ENCODE assay signal across 1 mouse cellular context in genomic region chr12:35046999-35047319, GRCm38 (mm10).
TF ChIP-seq lines count a peak whose summit lies in the region.

Gene Snx13, plus strand, starts transcription at chr12:35047186.

TF ChIP-seq in CH12.LX, 34 proteins besides CTCF, POLR2A, EP300 and RAD21 (continued from another document):
- TF ChIP-seq CHD1 (IDR thresholded peaks at IDR 0.05; ENCODE audit: low read depth, low read length) (no peak), BHLHE40 (IDR thresholded peaks at IDR 0.05; ENCODE audit: low read depth, low read length) (0 out of 2 replicates have a peak, but pooled peaks have one; percentile 3), E2F4 (IDR thresholded peaks at IDR 0.05; ENCODE audit: insufficient replicate concordance, low read depth, low read length) (no peak), JUND (conservative IDR thresholded peaks at IDR 0.05; ENCODE audit: low read depth, low read length) (no peak), MAFK (IDR thresholded peaks at IDR 0.05; ENCODE audit: insufficient replicate concordance, low read length) (no peak), MAZ (IDR thresholded peaks at IDR 0.05; ENCODE audit: low read depth, low read length) (no peak), ZMIZ1 (IDR thresholded peaks at IDR 0.05; ENCODE audit: low read depth, low read length) (peak; percentile 86), TBP (conservative IDR thresholded peaks at IDR 0.05; ENCODE audit: low read depth, low read length) (peak; percentile 57; the same call in 1 of the 2 replicates), ELF1 (IDR thresholded peaks at IDR 0.05; ENCODE audit: low read depth, low read length) (no peak), MXI1 (IDR thresholded peaks at IDR 0.05; ENCODE audit: low read depth, low read length) (no peak), SIN3A (IDR thresholded peaks at IDR 0.05; ENCODE audit: low read length) (no peak), TCF12 (IDR thresholded peaks at IDR 0.05; ENCODE audit: low read depth, low read length) (peak; percentile 87), IRF4 (IDR thresholded peaks at IDR 0.05; ENCODE audit: low read depth, low read length) (no peak; the same call in 1 of the 2 replicates), USF1 (IDR thresholded peaks at IDR 0.05; ENCODE audit: low read depth, low read length) (peak; percentile 54), MAX (IDR thresholded peaks at IDR 0.05; ENCODE audit: low read length) (no peak), HCFC1 (IDR thresholded peaks at IDR 0.05; ENCODE audit: low read depth, low read length) (peak; percentile 46), NELFE (IDR thresholded peaks at IDR 0.05; ENCODE audit: low read depth, low read length) (peak; percentile 65), ETS1 (conservative IDR thresholded peaks at IDR 0.05; ENCODE audit: low read depth, low read length) (no peak), GABPA (IDR thresholded peaks at IDR 0.05; ENCODE audit: insufficient replicate concordance, low read depth, low read length) (no peak), RCOR1 (conservative IDR thresholded peaks at IDR 0.05; ENCODE audit: low read depth, low read length) (no peak), USF2 (conservative IDR thresholded peaks at IDR 0.05; ENCODE audit: low read depth, low read length) (no peak), ZKSCAN1 (IDR thresholded peaks at IDR 0.05; ENCODE audit: borderline replicate concordance, low read depth, low read length) (no peak), SMC3 (IDR thresholded peaks at IDR 0.05; ENCODE audit: low read depth, low read length) (no peak), JUN (IDR thresholded peaks at IDR 0.05; ENCODE audit: insufficient read depth, low read depth, low read length) (no peak), ZC3H11A (IDR thresholded peaks at IDR 0.05; ENCODE audit: low read depth, low read length) (no peak)
